Mouse (Mus musculus): ENCODE results near the gene Olfr1024.

DNA sequence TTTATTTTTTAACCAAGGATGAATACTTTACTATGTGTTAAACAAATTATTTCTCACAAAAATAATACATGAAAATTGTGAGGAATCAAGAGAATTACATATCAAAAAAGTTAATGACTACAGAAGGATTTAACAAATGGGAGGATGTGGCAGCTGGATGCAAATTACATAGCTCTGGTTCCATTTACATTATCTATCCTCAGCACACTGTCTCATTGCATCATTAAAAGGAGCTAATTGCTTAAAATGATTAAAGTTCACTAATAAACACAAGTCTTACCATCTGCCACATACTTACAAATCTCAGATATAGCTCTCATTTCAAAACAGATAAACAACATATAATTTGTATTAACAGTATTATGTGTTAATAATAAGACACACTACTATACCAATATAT, 8.3 kb upstream of the Olfr1024 start:
- no peak for TF ChIP-seq POLR2A (IDR thresholded peaks at IDR 0.05; ENCODE audit: low read depth, low read length)
- TF ChIP-seq CTCF (IDR thresholded peaks at IDR 0.05; ENCODE audit: borderline replicate concordance, insufficient read depth, low read length): no peak

Data from embryonic fibroblast, embryonic 13.5 days (primary cell).